Mouse (Mus musculus): ENCODE measurements around the gene Mettl7a3. TPM values are rescaled to one million over a fixed set of nuclear protein-coding genes. Genes with fewer than 3 reads are reported as not detected.
"Not testable (repeated sequence)": the region's sequence is repeated elsewhere in the genome, so short reads cannot be mapped to it uniquely, and the experiment has no call there.

Gene Mettl7a3
- polyA plus RNA-seq, 1 experiment from 2014 or later: not detected

DNA sequence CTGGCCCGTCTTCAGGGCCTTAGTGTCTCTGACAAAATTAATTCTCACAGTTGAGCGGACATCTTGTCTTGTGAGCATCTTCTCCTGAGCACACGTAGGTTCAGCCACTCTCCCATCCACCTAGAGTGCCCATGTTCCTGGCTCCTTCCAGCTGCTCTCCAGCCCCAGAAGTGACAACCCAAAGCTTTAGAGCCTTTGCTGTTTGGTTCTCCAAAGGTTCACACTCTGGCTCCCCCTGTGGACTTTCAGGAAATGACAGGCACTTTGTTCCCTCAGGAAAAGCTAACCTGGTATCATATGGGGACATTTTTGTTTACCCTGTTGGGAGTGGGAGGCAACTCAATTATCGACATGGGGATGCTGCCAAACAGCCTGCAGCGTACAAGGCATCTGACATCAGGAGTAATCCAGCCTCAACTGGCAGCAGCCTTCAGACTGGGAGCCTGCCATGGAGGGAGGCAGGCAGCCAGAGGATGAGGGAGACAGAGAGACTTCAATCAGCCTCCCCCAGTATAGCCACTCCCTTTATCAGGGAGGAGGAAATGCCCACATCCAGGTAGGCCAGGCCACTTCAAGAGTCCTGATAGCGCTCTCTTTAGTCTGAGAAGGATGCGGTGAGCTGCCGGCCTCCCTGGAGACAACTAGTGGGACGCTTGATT, 43.2 kb downstream of the Mettl7a3 start:
- TF ChIP-seq CTCF (IDR thresholded peaks at IDR 0.05; ENCODE audit: low read depth): peak; percentile 40
- 36% methylated on average over 3 of the region's 9 CpGs for WGBS (ENCODE audit: insufficient replicate concordance)
- not testable (repeated sequence) for H3K36me3 ChIP-seq (replicated peaks; ENCODE audit: insufficient read depth, low read length); DNase-seq; H3K27ac ChIP-seq (ENCODE audit: low read depth); H3K4me3 ChIP-seq (ENCODE audit: low read depth, low read length); H3K27me3 ChIP-seq (ENCODE audit: insufficient read depth, low read length); H3K4me2 ChIP-seq (ENCODE audit: low read depth, low read length); H3K9ac ChIP-seq (replicated peaks); H3K9me3 ChIP-seq (ENCODE audit: low read length); H3K4me1 ChIP-seq (ENCODE audit: insufficient read depth)
- ATAC-seq: peak; percentile 84

DNA sequence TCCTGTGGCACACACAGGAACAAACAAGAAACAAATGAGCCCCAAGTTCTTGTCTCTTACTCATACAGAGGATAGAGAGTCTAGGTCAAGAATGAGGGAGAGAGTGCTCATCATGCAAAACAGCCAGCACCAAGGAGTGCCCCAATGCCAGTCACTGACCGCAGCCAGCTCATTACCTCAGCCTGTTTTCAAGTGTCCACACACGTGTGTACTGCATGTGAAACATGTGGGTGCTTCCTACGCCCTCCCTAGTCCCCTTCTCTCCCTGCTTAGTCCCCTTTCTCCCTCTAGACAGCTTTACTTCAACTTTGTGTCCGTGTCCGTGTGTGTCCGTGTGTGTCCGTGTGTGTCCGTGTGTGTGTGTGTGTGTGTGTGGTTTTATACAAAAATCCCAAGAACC, 44.9 kb downstream of the Mettl7a3 start:
- no peak for DNase-seq
- H3K4me3 ChIP-seq (ENCODE audit: low read depth, low read length): no peak overlapping the region
- 85% methylated on average over 8 of the region's 8 CpGs for WGBS (ENCODE audit: insufficient replicate concordance)
- no peak overlapping the region for H3K4me2 ChIP-seq (ENCODE audit: low read depth, low read length)
- no peaks in the 10 kb centered on the region for H3K9me3 ChIP-seq (ENCODE audit: low read length)
- ATAC-seq: no peak
- 0 out of 2 replicates have a peak, but pooled peaks cover 3% of the 10 kb centered on the region for H3K4me1 ChIP-seq (ENCODE audit: insufficient read depth)
- H3K36me3 ChIP-seq (replicated peaks; ENCODE audit: insufficient read depth, low read length): no peaks in the 10 kb centered on the region
- H3K27me3 ChIP-seq (ENCODE audit: insufficient read depth, low read length): no peaks in the 10 kb centered on the region
- H3K27ac ChIP-seq (ENCODE audit: low read depth): no peak overlapping the region
- no peak overlapping the region for H3K9ac ChIP-seq (replicated peaks)
- TF ChIP-seq EP300 (IDR thresholded peaks at IDR 0.05; ENCODE audit: low read depth): no peak
- TF ChIP-seq CTCF (IDR thresholded peaks at IDR 0.05; ENCODE audit: low read depth): no peak

DNA sequence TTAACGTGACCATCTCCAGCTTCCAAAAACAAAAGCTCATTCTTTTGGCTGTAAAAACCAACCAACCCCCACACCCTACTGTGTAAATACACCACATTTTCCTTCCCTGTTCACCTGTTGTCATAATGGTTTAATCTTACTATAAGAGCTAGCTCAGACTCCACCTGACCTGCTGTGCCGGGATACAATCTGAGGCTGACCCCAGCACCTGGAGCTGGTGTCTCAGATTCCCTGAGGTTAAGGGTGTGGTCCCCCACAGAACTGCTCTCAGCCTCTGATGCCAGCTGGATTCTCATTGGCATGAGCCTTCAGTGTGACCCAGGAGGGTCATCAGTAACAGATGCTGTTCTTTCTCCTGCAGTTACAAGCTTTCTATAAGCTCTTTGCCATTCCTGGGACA, 45.4 kb downstream of the Mettl7a3 start:
- Histone ChIP-seq H3K9ac (replicated peaks) (no peak overlapping the region), H3K9me3 (ENCODE audit: low read length) (no peaks in the 10 kb centered on the region), H3K36me3 (replicated peaks; ENCODE audit: insufficient read depth, low read length) (no peaks in the 10 kb centered on the region), H3K4me1 (ENCODE audit: insufficient read depth) (0 out of 2 replicates have a peak, but pooled peaks cover 3% of the 10 kb centered on the region), H3K27me3 (ENCODE audit: insufficient read depth, low read length) (no peaks in the 10 kb centered on the region), H3K4me2 (ENCODE audit: low read depth, low read length) (no peak overlapping the region), H3K4me3 (ENCODE audit: low read depth, low read length) (no peak overlapping the region), H3K27ac (ENCODE audit: low read depth) (no peak overlapping the region)
- no peak for TF ChIP-seq CTCF (IDR thresholded peaks at IDR 0.05; ENCODE audit: low read depth)
- no peak for TF ChIP-seq EP300 (IDR thresholded peaks at IDR 0.05; ENCODE audit: low read depth)
- ATAC-seq (no peak), DNase-seq (no peak)
- 63% methylated on average over 2 of the region's 2 CpGs for WGBS (ENCODE audit: insufficient replicate concordance)

DNA sequence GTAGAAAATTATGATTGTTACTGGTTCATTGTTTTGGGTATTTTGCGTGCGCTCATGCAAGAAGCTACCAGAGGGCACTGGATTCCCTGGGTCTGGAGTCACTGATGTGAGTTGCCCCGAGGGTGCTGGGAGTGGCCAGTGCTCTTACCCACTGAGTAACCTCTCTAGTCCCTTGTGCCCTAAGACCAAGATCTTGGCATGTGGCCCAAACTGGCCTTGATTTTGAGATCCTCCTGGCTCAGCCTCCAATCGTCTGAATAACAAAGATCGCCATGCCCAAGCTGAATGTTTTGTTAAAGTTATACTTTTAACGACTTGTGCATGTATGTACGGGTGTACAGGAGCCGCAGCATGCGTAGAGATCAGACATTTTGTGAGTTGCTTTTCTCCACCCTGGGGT, 51.0 kb downstream of the Mettl7a3 start:
- H3K27me3 ChIP-seq (ENCODE audit: insufficient read depth, low read length): no peaks in the 10 kb centered on the region
- TF ChIP-seq EP300 (IDR thresholded peaks at IDR 0.05; ENCODE audit: low read depth): no peak
- no peak for TF ChIP-seq CTCF (IDR thresholded peaks at IDR 0.05; ENCODE audit: low read depth)
- no peak overlapping the region for H3K9ac ChIP-seq (replicated peaks)
- H3K4me1 ChIP-seq (ENCODE audit: insufficient read depth): peaks cover 9% of the 10 kb centered on the region; the same call in 1 of the 2 replicates
- ATAC-seq (no peak), DNase-seq (no peak)
- H3K36me3 ChIP-seq (replicated peaks; ENCODE audit: insufficient read depth, low read length): 0 out of 2 replicates have a peak, but pooled peaks cover 2% of the 10 kb centered on the region
- H3K27ac ChIP-seq (ENCODE audit: low read depth): no peak overlapping the region
- H3K4me2 ChIP-seq (ENCODE audit: low read depth, low read length): no peak overlapping the region
- WGBS (ENCODE audit: insufficient replicate concordance): 86% methylated on average over 9 of the region's 9 CpGs
- H3K4me3 ChIP-seq (ENCODE audit: low read depth, low read length): no peak overlapping the region
- H3K9me3 ChIP-seq (ENCODE audit: low read length): no peaks in the 10 kb centered on the region

DNA sequence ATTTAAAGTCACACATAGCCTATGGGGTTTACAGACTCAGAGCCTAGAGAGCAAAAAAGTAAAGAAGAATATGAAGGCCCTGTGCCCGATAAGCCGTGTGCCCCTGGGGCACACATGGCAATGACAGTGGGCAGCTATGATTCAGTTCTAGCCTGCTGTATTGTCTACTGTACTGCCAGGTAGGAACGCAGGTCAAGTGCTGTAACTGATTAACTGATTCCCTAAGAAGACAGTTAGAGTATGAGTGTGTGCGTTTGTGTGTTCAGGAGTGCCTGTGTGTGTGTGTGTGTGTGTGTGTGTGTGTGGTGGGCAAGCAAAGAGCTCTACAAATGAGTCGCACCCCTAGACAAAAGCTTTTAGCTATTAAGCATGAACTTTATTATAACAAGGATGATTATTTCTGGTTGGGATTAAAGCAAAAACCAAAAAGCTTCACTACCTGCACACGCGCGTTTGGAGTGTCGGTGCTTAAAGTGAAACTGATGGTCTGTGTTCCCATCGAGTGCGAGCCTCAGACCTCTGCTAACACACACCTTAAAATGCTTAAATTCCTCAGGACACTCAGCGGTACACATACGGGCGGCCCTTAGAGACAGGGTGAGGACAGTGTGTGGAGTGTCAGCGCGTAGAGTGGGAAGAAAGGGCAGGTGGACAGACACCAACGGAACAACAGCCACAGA, 53.0 kb downstream of the Mettl7a3 start:
- H3K27ac ChIP-seq (ENCODE audit: low read depth): peak overlapping the region; percentile 34; the same call in 1 of the 2 replicates

DNA sequence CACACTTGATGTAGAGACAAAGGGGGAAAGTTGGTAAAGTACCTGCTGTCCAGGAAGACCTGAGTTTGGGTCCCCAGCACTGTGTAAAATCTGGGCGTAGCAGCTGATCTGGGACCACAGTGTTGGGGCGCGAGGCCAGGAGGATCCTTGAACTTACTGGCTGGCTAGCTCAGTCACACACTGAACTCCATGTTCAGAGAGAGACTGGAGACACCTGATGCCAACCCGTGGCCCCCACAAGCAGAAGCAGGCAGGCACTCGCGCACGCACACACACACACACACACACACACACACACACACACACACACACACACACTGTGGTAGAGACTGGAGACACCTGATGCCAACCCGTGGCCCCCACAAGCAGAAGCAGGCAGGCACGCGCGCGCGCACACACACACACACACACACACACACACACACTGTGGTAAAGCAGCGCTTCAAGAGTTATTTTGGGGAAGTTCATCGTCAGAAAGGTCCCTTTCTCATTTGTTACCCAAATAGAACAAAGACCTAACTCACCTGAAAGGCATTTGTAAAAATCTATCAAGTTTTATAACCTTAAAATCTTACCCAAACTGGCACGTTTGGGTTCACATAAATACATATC, 53.6 kb downstream of the Mettl7a3 start:
- Histone ChIP-seq H3K27me3 (ENCODE audit: insufficient read depth, low read length) (no peaks in the 10 kb centered on the region), H3K4me3 (ENCODE audit: low read depth, low read length) (no peak overlapping the region), H3K9me3 (ENCODE audit: low read length) (no peaks in the 10 kb centered on the region), H3K36me3 (replicated peaks; ENCODE audit: insufficient read depth, low read length) (peaks cover 4% of the 10 kb centered on the region), H3K4me2 (ENCODE audit: low read depth, low read length) (no peak overlapping the region), H3K4me1 (ENCODE audit: insufficient read depth) (peaks cover 12% of the 10 kb centered on the region), H3K27ac (ENCODE audit: low read depth) (no peak overlapping the region), H3K9ac (replicated peaks) (no peak overlapping the region)
- DNase-seq: no peak
- TF ChIP-seq CTCF (IDR thresholded peaks at IDR 0.05; ENCODE audit: low read depth): no peak
- TF ChIP-seq EP300 (IDR thresholded peaks at IDR 0.05; ENCODE audit: low read depth): no peak
- WGBS (ENCODE audit: insufficient replicate concordance): 57% methylated on average over 16 of the region's 16 CpGs
- ATAC-seq: no peak

More for the DNA sequence above, 53.0 kb downstream of the Mettl7a3 start:
- H3K4me3 ChIP-seq (ENCODE audit: low read depth, low read length): no peak overlapping the region
- H3K4me2 ChIP-seq (ENCODE audit: low read depth, low read length): 0 out of 2 replicates have a peak overlapping the region, but pooled peaks have one; percentile 6
- H3K27me3 ChIP-seq (ENCODE audit: insufficient read depth, low read length): no peaks in the 10 kb centered on the region
- WGBS (ENCODE audit: insufficient replicate concordance): 79% methylated on average over 17 of the region's 17 CpGs
- ATAC-seq: peak; percentile 42; the same call in 1 of the 2 replicates
- no peak for DNase-seq
- no peak for TF ChIP-seq CTCF (IDR thresholded peaks at IDR 0.05; ENCODE audit: low read depth)
- no peak for TF ChIP-seq EP300 (IDR thresholded peaks at IDR 0.05; ENCODE audit: low read depth)
- no peak overlapping the region for H3K9ac ChIP-seq (replicated peaks)
- H3K4me1 ChIP-seq (ENCODE audit: insufficient read depth): peaks cover 12% of the 10 kb centered on the region
- H3K9me3 ChIP-seq (ENCODE audit: low read length): no peaks in the 10 kb centered on the region
- H3K36me3 ChIP-seq (replicated peaks; ENCODE audit: insufficient read depth, low read length): peaks cover 2% of the 10 kb centered on the region; the same call in 1 of the 2 replicates

All from liver, postnatal 0 days (tissue).